Mouse (Mus musculus): ENCODE results near the gene Mul1. TPM values are rescaled to one million over a fixed set of nuclear protein-coding genes. Genes with fewer than 3 reads are reported as not detected.
A peak's percentile ranks its signal among the peaks of the same experiment; 100 is the strongest.

Mul1 gene
- 17.6 and 18.3 TPM in 2 replicates for polyA plus RNA-seq (2015; fragmentation: Nextera tagmentation; extraction: Ambion mirVana)

GRCm38 (mm10) chr4:138434347-138435316 lies at the start of gene Mul1:
Gene Mul1 (plus strand): TSS chr4:138434671.
- peaks cover 13% of the 10 kb centered on the region for H3K4me1 ChIP-seq
- H3K9ac ChIP-seq = peak within 1 kb of the TSS; percentile 74
- H3K36me3 ChIP-seq = peaks cover 26% of the 10 kb centered on the region
- H3K27ac ChIP-seq = peak within 1 kb of the TSS; percentile 21; the same call in 1 of the 2 replicates
- peak within 1 kb of the TSS; percentile 85 for H3K4me3 ChIP-seq
- ATAC-seq (ENCODE audit: borderline replicate concordance, extremely low read depth, low FRiP score, low TSS enrichment) = peak; percentile 84
- peaks cover 3% of the 10 kb centered on the region; the same call in 1 of the 2 replicates for H3K27me3 ChIP-seq
- 2% methylated on average over 64 of the region's 64 CpGs for WGBS
- H3K9me3 ChIP-seq = no peaks in the 10 kb centered on the region
- peak within 1 kb of the TSS; percentile 76 for H3K4me2 ChIP-seq

- no peak overlapping the region for H3K9ac ChIP-seq
- H3K9me3 ChIP-seq = no peaks in the 10 kb centered on the region
- no peak for ATAC-seq (ENCODE audit: borderline replicate concordance, extremely low read depth, low FRiP score, low TSS enrichment)
- WGBS = 49% methylated on average over 7 of the region's 7 CpGs
- H3K27me3 ChIP-seq = peaks cover 70% of the 10 kb centered on the region
- no peak overlapping the region for H3K4me2 ChIP-seq
- no peak overlapping the region for H3K27ac ChIP-seq
- H3K4me1 ChIP-seq = peaks cover 18% of the 10 kb centered on the region
- no peaks in the 10 kb centered on the region for H3K36me3 ChIP-seq
- H3K4me3 ChIP-seq = no peak overlapping the region
These were observed 40.8 kb upstream of the Mul1 start for GRCm38 (mm10) chr4:138393703-138394102.

- H3K36me3 ChIP-seq = no peaks in the 10 kb centered on the region
- peaks cover 79% of the 10 kb centered on the region for H3K27me3 ChIP-seq
- H3K4me1 ChIP-seq = peaks cover 18% of the 10 kb centered on the region
- H3K27ac ChIP-seq = no peak overlapping the region
- H3K9ac ChIP-seq = no peak overlapping the region
- H3K9me3 ChIP-seq = no peaks in the 10 kb centered on the region
- peak overlapping the region; percentile 64 for H3K4me2 ChIP-seq
- no peak for ATAC-seq (ENCODE audit: borderline replicate concordance, extremely low read depth, low FRiP score, low TSS enrichment)
- peak overlapping the region; percentile 35 for H3K4me3 ChIP-seq
- under 1% methylated on average over 103 of the region's 103 CpGs for WGBS
These were observed 39.1 kb upstream of the Mul1 start for GRCm38 (mm10) chr4:138395087-138395970.

- Histone ChIP-seq H3K9me3 (no peaks in the 10 kb centered on the region), H3K4me3 (peak within 1 kb of the TSS; percentile 35), H3K4me2 (peak within 1 kb of the TSS; percentile 64), H3K27me3 (peaks cover 83% of the 10 kb centered on the region), H3K4me1 (peaks cover 18% of the 10 kb centered on the region), H3K27ac (no peak within 1 kb of the TSS), H3K9ac (no peak within 1 kb of the TSS), H3K36me3 (no peaks in the 10 kb centered on the region)
- 1% methylated on average over 46 of the region's 46 CpGs for WGBS
- ATAC-seq (ENCODE audit: borderline replicate concordance, extremely low read depth, low FRiP score, low TSS enrichment) = no peak
These were observed 38.4 kb upstream of the Mul1 start, which contains the start of gene Fam43b for GRCm38 (mm10) chr4:138395971-138396645. Gene Fam43b (minus strand): TSS chr4:138396528.

GRCm38 (mm10) chr4:138396711-138397110 lies 37.8 kb upstream of the Mul1 start:
- Histone ChIP-seq H3K4me1 (peaks cover 18% of the 10 kb centered on the region), H3K4me3 (peak overlapping the region; percentile 35), H3K27ac (no peak overlapping the region), H3K27me3 (peaks cover 83% of the 10 kb centered on the region), H3K9ac (no peak overlapping the region), H3K4me2 (peak overlapping the region; percentile 64), H3K36me3 (no peaks in the 10 kb centered on the region), H3K9me3 (no peaks in the 10 kb centered on the region)
- 9% methylated on average over 8 of the region's 8 CpGs for WGBS
- ATAC-seq (ENCODE audit: borderline replicate concordance, extremely low read depth, low FRiP score, low TSS enrichment) = no peak

GRCm38 (mm10) chr4:138404806-138405205 lies 29.7 kb upstream of the Mul1 start:
- no peak overlapping the region for H3K27ac ChIP-seq
- 9% methylated on average over 2 of the region's 2 CpGs for WGBS
- H3K4me1 ChIP-seq = no peaks in the 10 kb centered on the region
- H3K4me2 ChIP-seq = no peak overlapping the region
- H3K9me3 ChIP-seq = no peaks in the 10 kb centered on the region
- no peaks in the 10 kb centered on the region for H3K36me3 ChIP-seq
- no peak overlapping the region for H3K9ac ChIP-seq
- no peak overlapping the region for H3K4me3 ChIP-seq
- ATAC-seq (ENCODE audit: borderline replicate concordance, extremely low read depth, low FRiP score, low TSS enrichment) = no peak
- peaks cover 7% of the 10 kb centered on the region; the same call in 1 of the 2 replicates for H3K27me3 ChIP-seq

GRCm38 (mm10) chr4:138407479-138408194 lies 26.8 kb upstream of the Mul1 start:
- Histone ChIP-seq H3K27ac (0 out of 2 replicates have a peak overlapping the region, but pooled peaks have one; percentile 41), H3K4me1 (no peaks in the 10 kb centered on the region), H3K9ac (no peak overlapping the region), H3K9me3 (no peaks in the 10 kb centered on the region), H3K4me3 (no peak overlapping the region), H3K4me2 (no peak overlapping the region), H3K36me3 (no peaks in the 10 kb centered on the region), H3K27me3 (no peaks in the 10 kb centered on the region; the same call in 1 of the 2 replicates)
- WGBS = 52% methylated on average over 12 of the region's 13 CpGs
- ATAC-seq (ENCODE audit: borderline replicate concordance, extremely low read depth, low FRiP score, low TSS enrichment) = no peak

GRCm38 (mm10) chr4:138411011-138411410 lies 23.5 kb upstream of the Mul1 start:
- H3K9ac ChIP-seq = no peak overlapping the region
- no peak for ATAC-seq (ENCODE audit: borderline replicate concordance, extremely low read depth, low FRiP score, low TSS enrichment)
- H3K27me3 ChIP-seq = no peaks in the 10 kb centered on the region; the same call in 1 of the 2 replicates
- H3K4me1 ChIP-seq = 0 out of 2 replicates have a peak, but pooled peaks cover 5% of the 10 kb centered on the region
- H3K4me2 ChIP-seq = no peak overlapping the region
- no peaks in the 10 kb centered on the region for H3K9me3 ChIP-seq
- H3K36me3 ChIP-seq = no peaks in the 10 kb centered on the region
- 2% methylated on average over 5 of the region's 5 CpGs for WGBS
- H3K4me3 ChIP-seq = no peak overlapping the region
- no peak overlapping the region for H3K27ac ChIP-seq

GRCm38 (mm10) chr4:138411504-138412121 lies 22.9 kb upstream of the Mul1 start:
- H3K27me3 ChIP-seq = no peaks in the 10 kb centered on the region; the same call in 1 of the 2 replicates
- no peak overlapping the region for H3K27ac ChIP-seq
- no peaks in the 10 kb centered on the region for H3K9me3 ChIP-seq
- no peak overlapping the region for H3K4me2 ChIP-seq
- H3K36me3 ChIP-seq = no peaks in the 10 kb centered on the region
- no peak for ATAC-seq (ENCODE audit: borderline replicate concordance, extremely low read depth, low FRiP score, low TSS enrichment)
- 0 out of 2 replicates have a peak, but pooled peaks cover 5% of the 10 kb centered on the region for H3K4me1 ChIP-seq
- H3K4me3 ChIP-seq = no peak overlapping the region
- H3K9ac ChIP-seq = no peak overlapping the region
- WGBS = 31% methylated on average over 7 of the region's 7 CpGs

- peak; percentile 49; the same call in 1 of the 2 replicates for ATAC-seq (ENCODE audit: borderline replicate concordance, extremely low read depth, low FRiP score, low TSS enrichment)
- WGBS = 12% methylated on average over 6 of the region's 6 CpGs
- Histone ChIP-seq H3K4me2 (no peak overlapping the region), H3K27ac (peak overlapping the region; percentile 44; the same call in 1 of the 2 replicates), H3K4me1 (0 out of 2 replicates have a peak, but pooled peaks cover 5% of the 10 kb centered on the region), H3K36me3 (no peaks in the 10 kb centered on the region), H3K27me3 (no peaks in the 10 kb centered on the region; the same call in 1 of the 2 replicates), H3K9ac (no peak overlapping the region), H3K4me3 (no peak overlapping the region), H3K9me3 (no peaks in the 10 kb centered on the region)
These were observed 19.7 kb upstream of the Mul1 start for GRCm38 (mm10) chr4:138414725-138415124.

Measured in lung, embryonic 15.5 days (tissue).